Mouse (Mus musculus): Measurements from ENCODE around the gene Il1r1.

The Il1r1 gene

GRCm38 (mm10) chr1:40324457-40324856 lies 99.6 kb downstream of the Il1r1 start, which contains the start of gene Il1rl2:
Gene Il1rl2 (plus strand): TSS chr1:40324610.
- DNase-seq = peak; percentile 65

- peak; percentile 25 for DNase-seq
Observed at GRCm38 (mm10) chr1:40324955-40325702, 100.2 kb downstream of the Il1r1 start.

- DNase-seq = no peak
Observed at GRCm38 (mm10) chr1:40325711-40326327, 100.9 kb downstream of the Il1r1 start.

GRCm38 (mm10) chr1:40327604-40328003 lies 102.7 kb downstream of the Il1r1 start:
- DNase-seq = no peak

GRCm38 (mm10) chr1:40329526-40329925 lies 104.6 kb downstream of the Il1r1 start:
- no peak for DNase-seq

GRCm38 (mm10) chr1:40330181-40330580 lies 105.3 kb downstream of the Il1r1 start:
- no peak for DNase-seq

GRCm38 (mm10) chr1:40339346-40339745 lies 114.5 kb downstream of the Il1r1 start:
- no peak for DNase-seq

GRCm38 (mm10) chr1:40340102-40340501 lies 115.2 kb downstream of the Il1r1 start:
- no peak for DNase-seq

- no peak for DNase-seq
Observed at GRCm38 (mm10) chr1:40352158-40352903, 127.5 kb downstream of the Il1r1 start.

- no peak for DNase-seq
Observed at GRCm38 (mm10) chr1:40352904-40353286, 128.0 kb downstream of the Il1r1 start.

GRCm38 (mm10) chr1:40354665-40355064 lies 129.8 kb downstream of the Il1r1 start:
- DNase-seq = no peak

- no peak for DNase-seq
Observed at GRCm38 (mm10) chr1:40355431-40355843, 130.6 kb downstream of the Il1r1 start.

GRCm38 (mm10) chr1:40355904-40356521 lies 131.1 kb downstream of the Il1r1 start:
- DNase-seq = no peak

GRCm38 (mm10) chr1:40357921-40358320 lies 133.0 kb downstream of the Il1r1 start:
- no peak for DNase-seq

GRCm38 (mm10) chr1:40358351-40358750 lies 133.5 kb downstream of the Il1r1 start:
- no peak for DNase-seq

GRCm38 (mm10) chr1:40358771-40359181 lies 133.9 kb downstream of the Il1r1 start:
- no peak for DNase-seq

GRCm38 (mm10) chr1:40359731-40360130 lies 134.9 kb downstream of the Il1r1 start:
- DNase-seq = no peak

GRCm38 (mm10) chr1:40360969-40361368 lies 136.1 kb downstream of the Il1r1 start:
- DNase-seq = no peak

- no peak for DNase-seq
Observed at GRCm38 (mm10) chr1:40361596-40361995, 136.7 kb downstream of the Il1r1 start.

GRCm38 (mm10) chr1:40362784-40363183 lies 137.9 kb downstream of the Il1r1 start:
- DNase-seq = no peak

Measured in kidney, postnatal 10 days (tissue).